Mouse (Mus musculus): ENCODE results near the gene Dnaaf2. TPM values are rescaled to one million over a fixed set of nuclear protein-coding genes. Genes with fewer than 3 reads are reported as not detected.

Gene Dnaaf2
- polyA plus RNA-seq, 1 experiment from 2014 or later, result 6.7 TPM

DNA sequence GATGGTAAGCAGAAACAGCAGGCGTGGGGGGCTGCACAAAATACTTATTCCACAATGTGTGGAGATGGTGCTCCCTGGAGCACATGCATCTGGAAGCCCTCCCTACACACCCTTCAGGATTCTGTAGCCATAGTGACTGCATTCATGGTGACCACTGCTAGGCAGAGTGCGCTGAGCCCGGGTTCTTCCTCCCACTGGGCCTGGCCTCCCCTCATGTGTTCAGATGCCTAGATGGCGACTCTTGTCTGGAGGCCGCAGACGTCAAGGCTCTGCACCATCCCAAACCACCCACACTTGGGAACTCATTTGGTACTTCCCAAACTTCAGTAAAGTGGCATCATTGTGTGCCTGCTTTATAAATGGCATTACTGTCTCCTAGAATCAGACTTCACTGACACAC, 54.8 kb downstream of the Dnaaf2 start:
- Histone ChIP-seq H3K9me3 (ENCODE audit: control insufficient read depth, low read length) (no peaks in the 10 kb centered on the region), H3K27me3 (ENCODE audit: control insufficient read depth, insufficient read depth, low read length) (no peaks in the 10 kb centered on the region), H3K4me3 (ENCODE audit: control insufficient read depth in 1 of 2, insufficient read depth in 1 of 2, low read depth in 1 of 2, low read length in 2 of 2) (no peak overlapping the region), H3K9ac (ENCODE audit: low read length) (no peak overlapping the region), H3K27ac (replicated peaks in 1 of 2; ENCODE audit: control insufficient read depth in 1 of 2, insufficient read depth in 1 of 2, low read depth in 2 of 2, low read length in 2 of 2) (no peak overlapping the region), H3K4me1 (ENCODE audit: control insufficient read depth in 2 of 2, insufficient read depth in 2 of 2, low read length in 2 of 2) (peaks cover 0 to 3% of the 10 kb centered on the region in 2 experiments; a peak in 2 of 4 replicates), H3K36me3 (ENCODE audit: control insufficient read depth, insufficient read depth, low read length) (no peaks in the 10 kb centered on the region), H3K4me2 (ENCODE audit: low read length) (no peak overlapping the region)
- no peak for ATAC-seq (ENCODE audit: insufficient number of reproducible peaks, insufficient read depth, low FRiP score, low read depth)
- WGBS, result 80% methylated on average over 6 of the region's 6 CpGs

DNA sequence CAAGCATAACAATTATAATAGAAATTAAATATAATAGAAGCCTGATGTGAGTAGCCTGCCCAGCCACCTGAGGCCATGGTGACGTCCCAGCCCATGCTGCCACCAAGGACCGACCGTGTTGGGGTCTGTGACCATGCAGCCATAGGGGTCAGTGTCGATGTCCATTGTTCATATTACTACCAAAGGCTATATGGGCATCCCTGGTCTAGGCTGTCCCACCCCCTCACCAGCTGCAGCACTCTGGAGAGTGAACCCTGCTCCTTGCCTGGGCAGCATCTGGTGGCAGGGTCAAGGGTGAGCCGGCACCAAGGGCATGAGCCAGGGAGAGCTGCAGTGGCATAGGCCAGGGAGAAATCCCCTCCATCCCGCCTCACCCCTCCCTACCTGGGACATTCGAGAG, 58.4 kb downstream of the Dnaaf2 start:
- no peaks in the 10 kb centered on the region for H3K36me3 ChIP-seq (ENCODE audit: control insufficient read depth, insufficient read depth, low read length)
- no peak for ATAC-seq (ENCODE audit: insufficient number of reproducible peaks, insufficient read depth, low FRiP score, low read depth)
- WGBS, result 80% methylated on average over 7 of the region's 7 CpGs
- H3K27ac ChIP-seq (replicated peaks in 1 of 2; ENCODE audit: control insufficient read depth in 1 of 2, insufficient read depth in 1 of 2, low read depth in 2 of 2, low read length in 2 of 2), result no peak overlapping the region
- H3K27me3 ChIP-seq (ENCODE audit: control insufficient read depth, insufficient read depth, low read length), result no peaks in the 10 kb centered on the region
- H3K4me2 ChIP-seq (ENCODE audit: low read length), result no peak overlapping the region
- no peaks in the 10 kb centered on the region for H3K9me3 ChIP-seq (ENCODE audit: control insufficient read depth, low read length)
- no peak overlapping the region for H3K4me3 ChIP-seq (ENCODE audit: control insufficient read depth in 1 of 2, insufficient read depth in 1 of 2, low read depth in 1 of 2, low read length in 2 of 2)
- no peak overlapping the region for H3K9ac ChIP-seq (ENCODE audit: low read length)
- H3K4me1 ChIP-seq (ENCODE audit: control insufficient read depth in 2 of 2, insufficient read depth in 2 of 2, low read length in 2 of 2), result no peaks in the 10 kb centered on the region

DNA sequence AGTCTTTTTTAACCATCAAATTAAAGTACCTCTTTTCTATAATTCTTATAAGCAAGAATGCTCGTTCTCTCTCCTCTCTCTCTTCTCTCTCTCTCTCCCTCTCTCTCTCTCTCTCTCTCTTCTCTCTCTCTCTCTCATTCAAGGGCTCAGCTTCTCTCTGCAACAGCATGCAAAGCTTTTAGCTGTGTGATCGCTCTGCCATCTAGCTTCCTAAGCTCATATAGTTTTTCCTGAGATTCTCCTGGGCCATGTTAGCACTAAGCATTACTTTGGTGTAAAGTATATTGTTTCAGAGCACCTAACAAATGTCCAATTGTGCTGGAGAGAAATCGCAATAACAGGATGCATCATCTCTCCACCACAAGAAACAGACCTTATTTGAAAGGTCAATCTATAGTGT, 59.0 kb downstream of the Dnaaf2 start:
- ATAC-seq (ENCODE audit: insufficient number of reproducible peaks, insufficient read depth, low FRiP score, low read depth), result no peak
- H3K27ac ChIP-seq (replicated peaks in 1 of 2; ENCODE audit: control insufficient read depth in 1 of 2, insufficient read depth in 1 of 2, low read depth in 2 of 2, low read length in 2 of 2), result no peak overlapping the region
- no peaks in the 10 kb centered on the region for H3K4me1 ChIP-seq (ENCODE audit: control insufficient read depth in 2 of 2, insufficient read depth in 2 of 2, low read length in 2 of 2)
- no peaks in the 10 kb centered on the region for H3K9me3 ChIP-seq (ENCODE audit: control insufficient read depth, low read length)
- no peak overlapping the region for H3K9ac ChIP-seq (ENCODE audit: low read length)
- WGBS, result 89% methylated on average over 3 of the region's 3 CpGs
- H3K27me3 ChIP-seq (ENCODE audit: control insufficient read depth, insufficient read depth, low read length), result no peaks in the 10 kb centered on the region
- H3K36me3 ChIP-seq (ENCODE audit: control insufficient read depth, insufficient read depth, low read length), result no peaks in the 10 kb centered on the region
- H3K4me3 ChIP-seq (ENCODE audit: control insufficient read depth in 1 of 2, insufficient read depth in 1 of 2, low read depth in 1 of 2, low read length in 2 of 2), result no peak overlapping the region
- H3K4me2 ChIP-seq (ENCODE audit: low read length), result no peak overlapping the region

Small RNAs within 50 kb of the gene (microRNA-seq; reads per million reads assigned to microRNA genes)
- not detected for gene Gm47287
- gene Gm47295, result not detected

Other genes starting within 250 kb of the Dnaaf2 start
- gene Rps29, start 39.2 kb downstream of the Dnaaf2 start, polyA plus RNA-seq (2014; fragmentation: Nextera tagmentation; extraction: Ambion mirVana), result 1,298 and 1,520 TPM in 2 replicates
- gene Lrr1, start 29.6 kb downstream of the Dnaaf2 start, polyA plus RNA-seq (2014; fragmentation: Nextera tagmentation; extraction: Ambion mirVana), result 11.3 and 13.9 TPM in 2 replicates
- gene Rpl36al, start 14.3 kb downstream of the Dnaaf2 start, polyA plus RNA-seq (2014; fragmentation: Nextera tagmentation; extraction: Ambion mirVana), result 519 and 551 TPM in 2 replicates
- 38.8 and 44.6 TPM in 2 replicates for gene Mgat2, start 14.3 kb downstream of the Dnaaf2 start, polyA plus RNA-seq (2014; fragmentation: Nextera tagmentation; extraction: Ambion mirVana)
- 12.0 and 13.2 TPM in 2 replicates for gene Gm49383, start 1.3 kb downstream of the Dnaaf2 start, polyA plus RNA-seq (2014; fragmentation: Nextera tagmentation; extraction: Ambion mirVana)
- gene Gm49384, start 5.8 kb upstream of the Dnaaf2 start, polyA plus RNA-seq (2014; fragmentation: Nextera tagmentation; extraction: Ambion mirVana), result 12.0 and 13.4 TPM in 2 replicates
- 15.4 and 16.8 TPM in 2 replicates for gene Pole2, start 29.8 kb upstream of the Dnaaf2 start, polyA plus RNA-seq (2014; fragmentation: Nextera tagmentation; extraction: Ambion mirVana)
- 11.5 and 13.6 TPM in 2 replicates for gene Klhdc1, start 42.7 kb upstream of the Dnaaf2 start, polyA plus RNA-seq (2014; fragmentation: Nextera tagmentation; extraction: Ambion mirVana)
- gene Klhdc2, start 98.3 kb upstream of the Dnaaf2 start, polyA plus RNA-seq (2014; fragmentation: Nextera tagmentation; extraction: Ambion mirVana), result 137 and 144 TPM in 2 replicates
- 62.7 and 62.9 TPM in 2 replicates for gene Nemf, start 158.7 kb upstream of the Dnaaf2 start, polyA plus RNA-seq (2014; fragmentation: Nextera tagmentation; extraction: Ambion mirVana)
- 41.5 and 49.9 TPM in 2 replicates for gene Arf6, start 173.7 kb upstream of the Dnaaf2 start, polyA plus RNA-seq (2014; fragmentation: Nextera tagmentation; extraction: Ambion mirVana)
- 1.5 and 1.7 TPM in 2 replicates for gene Gm9887, start 174.0 kb upstream of the Dnaaf2 start, polyA plus RNA-seq (2014; fragmentation: Nextera tagmentation; extraction: Ambion mirVana)

Measured in heart, embryonic 14.5 days (tissue).